Mouse (Mus musculus): Measurements from ENCODE around the gene Naa20. TPM values are rescaled to one million over a fixed set of nuclear protein-coding genes. Genes with fewer than 3 reads are reported as not detected.
"Not testable (repeated sequence)": the region's sequence is repeated elsewhere in the genome, so short reads cannot be mapped to it uniquely, and the experiment has no call there.

Gene Naa20
- total RNA-seq, 2 experiments from 2014 or later = 65.0 to 72.0 TPM

GRCm38 (mm10) chr2:145884036-145884912 is 17.6 kb upstream of the Naa20 start:
- no peak for DNase-seq (ENCODE audit: low spot score in 2 of 2)

- peak in 1 of 2 experiments; percentile 61 for DNase-seq (ENCODE audit: low spot score in 2 of 2)
These were observed 16.8 kb upstream of the Naa20 start for GRCm38 (mm10) chr2:145884913-145885785.

GRCm38 (mm10) chr2:145887937-145888765 is 13.7 kb upstream of the Naa20 start:
- DNase-seq (ENCODE audit: low spot score in 2 of 2) = peak in 1 of 2 experiments; percentile 56

- no peak for DNase-seq (ENCODE audit: low spot score in 2 of 2)
These were observed 13.0 kb upstream of the Naa20 start for GRCm38 (mm10) chr2:145888766-145889480.

- no peak for DNase-seq (ENCODE audit: low spot score in 2 of 2)
These were observed 11.3 kb upstream of the Naa20 start for GRCm38 (mm10) chr2:145890571-145890970.

- DNase-seq (ENCODE audit: low spot score in 2 of 2) = no peak
These were observed 8.1 kb upstream of the Naa20 start for GRCm38 (mm10) chr2:145893756-145894155.

GRCm38 (mm10) chr2:145898106-145898505 is 3.8 kb upstream of the Naa20 start:
- DNase-seq (ENCODE audit: low spot score in 2 of 2) = no peak

- not testable (repeated sequence) for DNase-seq (ENCODE audit: low spot score in 2 of 2)
These were observed 1.6 kb upstream of the Naa20 start for GRCm38 (mm10) chr2:145900318-145900717.

GRCm38 (mm10) chr2:145903061-145903901 is 1.4 kb downstream of the Naa20 start:
- peak; percentile 76 to 90 for DNase-seq (ENCODE audit: low spot score in 2 of 2)

- no peak for DNase-seq (ENCODE audit: low spot score in 2 of 2)
These were observed 2.2 kb downstream of the Naa20 start for GRCm38 (mm10) chr2:145903983-145904616.

GRCm38 (mm10) chr2:145905156-145905555 is 3.3 kb downstream of the Naa20 start:
- DNase-seq (ENCODE audit: low spot score in 2 of 2) = no peak

- not testable (repeated sequence) for DNase-seq (ENCODE audit: low spot score in 2 of 2)
These were observed 4.0 kb downstream of the Naa20 start for GRCm38 (mm10) chr2:145905884-145906283.

- DNase-seq (ENCODE audit: low spot score in 2 of 2) = no peak
These were observed 19.2 kb downstream of the Naa20 start for GRCm38 (mm10) chr2:145920941-145921650.

GRCm38 (mm10) chr2:145934339-145935231 is 32.7 kb downstream of the Naa20 start, which contains the start of the genes Cfap61 and Crnkl1:
TSS of gene Cfap61 (plus strand) at chr2:145934784.
TSS of gene Crnkl1 (minus strand) at chr2:145935014.
- peak; percentile 75 to 94 for DNase-seq (ENCODE audit: low spot score in 2 of 2)

GRCm38 (mm10) chr2:145936975-145937374 is 35.1 kb downstream of the Naa20 start:
- no peak for DNase-seq (ENCODE audit: low spot score in 2 of 2)

GRCm38 (mm10) chr2:145941403-145941802 is 39.5 kb downstream of the Naa20 start:
- no peak for DNase-seq (ENCODE audit: low spot score in 2 of 2)

GRCm38 (mm10) chr2:145944286-145944685 is 42.4 kb downstream of the Naa20 start:
- DNase-seq (ENCODE audit: low spot score in 2 of 2) = no peak
